Mouse (Mus musculus) hindbrain, embryonic 14.5 days (tissue): ENCODE results near the gene Gm11032. TPM values are rescaled to one million over a fixed set of nuclear protein-coding genes. Genes with fewer than 3 reads are reported as not detected.
A peak's percentile ranks its signal among the peaks of the same experiment; 100 is the strongest.
"Not testable (repeated sequence)": the region's sequence is repeated elsewhere in the genome, so short reads cannot be mapped to it uniquely, and the experiment has no call there.

Experiments
- ATAC-seq: fragments of 200-750 bp; cut with Nextera tagmentation; 2 replicates; pipeline ENCODE4 v1.8.0; 2017; ENCODE audit warnings: moderate number of reproducible peaks, mild to moderate bottlenecking, moderate TSS enrichment, moderate library complexity; ENCODE audit not compliant: low FRiP score
- DNase-seq: peaks from one replicate; pipeline ENCODE4 v3.0.0-alpha.2; 2015; ENCODE audit warnings: low spot score
- H3K27ac ChIP-seq: fragments of 300-500 bp; sonication (generic); 2 replicates; pipeline ENCODE4 v1.5.1; 2014; ENCODE audit warnings: mild to moderate bottlenecking, moderate library complexity
- H3K27me3 ChIP-seq: fragments of 300-500 bp; sonication (generic); 2 replicates; pipeline ENCODE4 v1.6.1; 2014; ENCODE audit warnings: mild to moderate bottlenecking, low read length, mixed read lengths; ENCODE audit not compliant: control insufficient read depth, insufficient read depth
- H3K36me3 ChIP-seq: fragments of 300-500 bp; sonication (generic); replicated peaks from 2 replicates; pipeline ENCODE4 v1.6.1; 2014; ENCODE audit not compliant: control insufficient read depth, insufficient read depth
- H3K4me1 ChIP-seq: fragments of 300-500 bp; sonication (generic); replicated peaks from 2 replicates; pipeline ENCODE4 v1.6.1; 2014; ENCODE audit warnings: antibody characterized with exemption, low read length, mixed read lengths; ENCODE audit not compliant: control insufficient read depth, insufficient read depth
- H3K4me2 ChIP-seq: fragments of 300-500 bp; sonication (generic); replicated peaks from 2 replicates; pipeline ENCODE4 v1.6.1; 2014; ENCODE audit warnings: mild to moderate bottlenecking, moderate library complexity
- H3K4me3 ChIP-seq: fragments of 300-500 bp; sonication (generic); replicated peaks from 2 replicates; pipeline ENCODE4 v1.5.1; 2014; ENCODE audit warnings: mild to moderate bottlenecking, low read length
- H3K9ac ChIP-seq: fragments of 300-500 bp; sonication (generic); 2 replicates; pipeline ENCODE4 v1.6.1; 2014
- H3K9me3 ChIP-seq: fragments of 300-500 bp; sonication (generic); 2 replicates; pipeline ENCODE4 v1.6.1; 2016; ENCODE audit warnings: low read length; ENCODE audit not compliant: control insufficient read depth
- WGBS: fragments of 180-500 bp; shearing (Covaris S2); extraction: QIAGEN DNeasy Blood & Tissue Kit; methylation state at CpG from one replicate; pipeline ENCODE4 v1.1.7; 2014; 5-methylcytosine and 5-hydroxymethylcytosine counted together
- polyA plus RNA-seq: library from polyadenylated mRNA; unstranded; fragments of >200 nt; fragmentation: Nextera tagmentation; extraction: Ambion mirVana; gene quantifications from 2 replicates; pipeline ENCODE4 v1.2.1, GENCODE M21; 2014

Gm11032 gene
- not detected in 2 replicates for polyA plus RNA-seq

DNA sequence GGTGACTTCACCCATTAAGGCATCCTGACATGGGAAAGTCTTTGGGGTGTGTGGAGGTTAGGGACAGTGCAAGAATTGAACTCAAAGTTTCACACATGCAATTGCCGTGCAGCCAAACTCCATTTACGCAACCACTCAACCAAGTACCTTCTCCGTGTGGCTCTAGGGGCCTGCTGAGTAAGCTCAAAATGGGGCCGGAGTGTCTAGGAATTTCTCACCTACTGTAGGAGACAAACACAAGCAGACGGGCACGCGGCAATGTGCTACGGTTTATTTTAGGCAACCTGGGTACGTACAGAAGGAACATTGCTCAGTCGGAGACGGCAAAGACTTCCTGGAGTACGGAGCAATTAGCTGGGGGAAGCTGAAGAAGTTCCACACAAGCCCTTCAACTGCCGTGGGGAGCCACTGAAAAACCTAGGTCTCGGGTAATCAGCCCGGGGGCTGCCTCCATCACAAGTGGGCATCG is at the start of gene Gm11032:
TSS of gene Gm11032 (plus strand) at position 51 of the 469 bp plus-strand sequence.
- no peak within 1 kb of the TSS for H3K9ac ChIP-seq
- ATAC-seq (no peak), DNase-seq (no peak)
- H3K4me3 ChIP-seq, result no peak within 1 kb of the TSS
- H3K27me3 ChIP-seq, result no peaks in the 10 kb centered on the region
- WGBS, result 90% methylated on average over 16 of the region's 16 CpGs
- no peak within 1 kb of the TSS for H3K4me2 ChIP-seq
- no peaks in the 10 kb centered on the region for H3K9me3 ChIP-seq
- no peak within 1 kb of the TSS for H3K27ac ChIP-seq
- H3K4me1 ChIP-seq, result no peaks in the 10 kb centered on the region
- H3K36me3 ChIP-seq, result no peaks in the 10 kb centered on the region

DNA sequence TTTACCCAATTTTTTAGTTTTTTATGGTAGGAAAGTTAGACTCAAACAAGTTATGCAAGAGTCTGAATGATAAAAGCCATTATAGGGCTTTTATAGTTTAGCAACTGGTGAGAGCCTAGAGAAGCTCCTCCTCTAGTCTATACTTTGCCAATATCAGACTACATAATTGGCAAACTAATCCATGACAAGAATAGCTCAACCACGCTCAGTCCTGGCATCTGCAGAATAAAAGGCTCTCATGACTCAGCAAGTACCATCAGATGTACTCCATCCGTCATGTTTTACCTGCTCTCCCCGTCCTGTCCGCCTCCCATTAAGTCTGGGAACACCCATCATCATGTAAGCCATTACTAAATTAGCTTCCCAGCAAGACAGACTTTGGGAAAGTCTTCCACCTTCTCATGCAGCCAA is 48.4 kb upstream of the Gm11032 start:
- Histone ChIP-seq H3K27ac (no peak overlapping the region), H3K9me3 (no peaks in the 10 kb centered on the region), H3K36me3 (no peaks in the 10 kb centered on the region), H3K4me1 (peaks cover 5% of the 10 kb centered on the region; the same call in 1 of the 2 replicates), H3K27me3 (no peaks in the 10 kb centered on the region), H3K4me2 (no peak overlapping the region), H3K4me3 (no peak overlapping the region), H3K9ac (no peak overlapping the region)
- 76% methylated on average over 4 of the region's 4 CpGs for WGBS
- no peak for DNase-seq
- ATAC-seq, result no peak

- H3K4me3 ChIP-seq, ATAC-seq, H3K4me2 ChIP-seq, DNase-seq, H3K4me1 ChIP-seq, H3K9ac ChIP-seq, H3K9me3 ChIP-seq, H3K36me3 ChIP-seq, H3K27me3 ChIP-seq, H3K27ac ChIP-seq: not testable (repeated sequence)
- WGBS, result 92% methylated on average over 2 of the region's 2 CpGs
Measured at GRCm38 (mm10) chr11:4576090-4576732, 43.7 kb upstream of the Gm11032 start.

- DNase-seq, result no peak
- H3K4me2 ChIP-seq, result no peak overlapping the region
- H3K27ac ChIP-seq, result no peak overlapping the region
- no peak overlapping the region for H3K9ac ChIP-seq
- H3K4me3 ChIP-seq, result no peak overlapping the region
- peaks cover 5% of the 10 kb centered on the region; the same call in 1 of the 2 replicates for H3K4me1 ChIP-seq
- WGBS, result 95% methylated on average over 2 of the region's 2 CpGs
- no peak for ATAC-seq
- H3K36me3 ChIP-seq, result no peaks in the 10 kb centered on the region
- H3K9me3 ChIP-seq, result no peaks in the 10 kb centered on the region
- no peaks in the 10 kb centered on the region for H3K27me3 ChIP-seq
Measured at GRCm38 (mm10) chr11:4577079-4577478, 42.8 kb upstream of the Gm11032 start.

DNA sequence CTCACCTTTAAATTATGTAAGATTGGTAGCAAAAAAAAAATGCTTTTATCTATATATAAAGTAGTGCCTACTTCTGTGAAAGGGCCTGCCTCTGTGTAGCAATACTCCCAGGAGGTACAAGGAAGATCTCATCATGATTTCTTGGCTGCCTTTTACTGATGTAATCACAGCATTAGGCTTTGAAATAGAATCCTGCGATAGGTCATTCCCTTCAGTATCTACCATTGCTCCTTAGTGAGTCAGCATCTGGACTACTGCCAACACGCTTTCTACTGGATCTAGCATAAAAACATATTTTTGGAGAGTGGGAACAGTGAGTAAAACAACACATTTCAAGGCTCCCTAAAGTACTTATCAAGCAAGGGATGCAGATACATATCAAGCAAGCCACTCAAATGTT is 41.2 kb upstream of the Gm11032 start:
- DNase-seq (no peak), ATAC-seq (no peak)
- WGBS, result 74% methylated on average over 2 of the region's 2 CpGs

DNA sequence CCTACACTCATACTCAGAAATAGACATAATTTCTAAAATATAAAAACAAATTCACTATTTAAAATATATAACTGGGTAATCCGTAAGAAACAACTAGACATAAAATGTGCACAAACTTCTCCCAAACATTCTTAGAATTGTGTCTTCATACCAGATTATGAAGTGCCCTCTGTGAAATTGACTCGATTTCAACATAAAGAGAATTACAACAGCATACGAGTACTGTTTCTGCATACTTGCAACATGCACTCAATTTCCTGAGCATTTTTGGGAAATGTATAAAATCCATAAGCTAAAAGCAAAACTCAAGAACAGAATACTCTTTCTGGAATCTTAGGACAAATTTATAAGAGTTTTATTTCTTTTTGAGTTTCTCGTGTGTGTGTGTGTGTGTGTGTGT is 28.1 kb upstream of the Gm11032 start:
- Histone ChIP-seq H3K4me2 (peak overlapping the region; percentile 70; the same call in 1 of the 2 replicates), H3K4me3 (no peak overlapping the region), H3K9ac (no peak overlapping the region), H3K27me3 (no peaks in the 10 kb centered on the region), H3K9me3 (no peaks in the 10 kb centered on the region), H3K4me1 (peaks cover 27% of the 10 kb centered on the region), H3K36me3 (no peaks in the 10 kb centered on the region), H3K27ac (no peak overlapping the region)
- no peak for ATAC-seq
- 90% methylated on average over 4 of the region's 4 CpGs for WGBS
- DNase-seq, result no peak

More for the DNA sequence above, 41.2 kb upstream of the Gm11032 start:
- Histone ChIP-seq H3K27me3 (no peaks in the 10 kb centered on the region), H3K36me3 (no peaks in the 10 kb centered on the region), H3K4me1 (peaks cover 5% of the 10 kb centered on the region; the same call in 1 of the 2 replicates), H3K4me3 (no peak overlapping the region), H3K9me3 (no peaks in the 10 kb centered on the region), H3K4me2 (no peak overlapping the region), H3K9ac (no peak overlapping the region), H3K27ac (no peak overlapping the region)

DNA sequence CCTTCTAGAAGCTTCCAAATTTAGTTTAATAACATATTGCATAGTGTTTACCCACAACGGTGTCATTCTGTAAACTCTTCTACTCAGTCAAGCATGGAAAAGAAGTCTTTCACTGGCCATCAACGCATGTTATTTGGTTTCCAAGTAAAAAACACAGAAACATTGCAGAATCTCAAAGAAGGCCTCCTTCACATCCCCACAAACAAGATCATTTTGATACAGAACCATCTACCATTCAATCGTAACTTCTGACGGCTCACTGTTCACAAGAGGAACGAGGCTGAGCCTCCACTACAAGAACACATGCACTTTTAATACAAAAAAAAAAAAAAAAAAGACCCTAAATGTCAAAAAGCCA is 26.4 kb upstream of the Gm11032 start:
- no peaks in the 10 kb centered on the region for H3K36me3 ChIP-seq
- DNase-seq, result no peak
- peak overlapping the region; percentile 94 for H3K4me3 ChIP-seq
- ATAC-seq, result no peak
- peaks cover 27% of the 10 kb centered on the region for H3K4me1 ChIP-seq
- H3K27me3 ChIP-seq, result no peaks in the 10 kb centered on the region
- peak overlapping the region; percentile 94 for H3K9ac ChIP-seq
- H3K27ac ChIP-seq, result no peak overlapping the region
- H3K4me2 ChIP-seq, result peak overlapping the region; percentile 70
- no peaks in the 10 kb centered on the region for H3K9me3 ChIP-seq
- 26% methylated on average over 5 of the region's 5 CpGs for WGBS

GRCm38 (mm10) chr11:4593849-4594607 is 25.8 kb upstream of the Gm11032 start:
- peak overlapping the region; percentile 94 for H3K4me3 ChIP-seq
- peak overlapping the region; percentile 70 for H3K4me2 ChIP-seq
- H3K27ac ChIP-seq, result peak overlapping the region; percentile 94
- DNase-seq, result no peak
- ATAC-seq, result peak; percentile 92
- 2% methylated on average over 39 of the region's 45 CpGs for WGBS
- no peaks in the 10 kb centered on the region for H3K27me3 ChIP-seq
- no peaks in the 10 kb centered on the region for H3K36me3 ChIP-seq
- H3K9me3 ChIP-seq, result no peaks in the 10 kb centered on the region
- H3K9ac ChIP-seq, result peak overlapping the region; percentile 94
- peaks cover 27% of the 10 kb centered on the region for H3K4me1 ChIP-seq

DNA sequence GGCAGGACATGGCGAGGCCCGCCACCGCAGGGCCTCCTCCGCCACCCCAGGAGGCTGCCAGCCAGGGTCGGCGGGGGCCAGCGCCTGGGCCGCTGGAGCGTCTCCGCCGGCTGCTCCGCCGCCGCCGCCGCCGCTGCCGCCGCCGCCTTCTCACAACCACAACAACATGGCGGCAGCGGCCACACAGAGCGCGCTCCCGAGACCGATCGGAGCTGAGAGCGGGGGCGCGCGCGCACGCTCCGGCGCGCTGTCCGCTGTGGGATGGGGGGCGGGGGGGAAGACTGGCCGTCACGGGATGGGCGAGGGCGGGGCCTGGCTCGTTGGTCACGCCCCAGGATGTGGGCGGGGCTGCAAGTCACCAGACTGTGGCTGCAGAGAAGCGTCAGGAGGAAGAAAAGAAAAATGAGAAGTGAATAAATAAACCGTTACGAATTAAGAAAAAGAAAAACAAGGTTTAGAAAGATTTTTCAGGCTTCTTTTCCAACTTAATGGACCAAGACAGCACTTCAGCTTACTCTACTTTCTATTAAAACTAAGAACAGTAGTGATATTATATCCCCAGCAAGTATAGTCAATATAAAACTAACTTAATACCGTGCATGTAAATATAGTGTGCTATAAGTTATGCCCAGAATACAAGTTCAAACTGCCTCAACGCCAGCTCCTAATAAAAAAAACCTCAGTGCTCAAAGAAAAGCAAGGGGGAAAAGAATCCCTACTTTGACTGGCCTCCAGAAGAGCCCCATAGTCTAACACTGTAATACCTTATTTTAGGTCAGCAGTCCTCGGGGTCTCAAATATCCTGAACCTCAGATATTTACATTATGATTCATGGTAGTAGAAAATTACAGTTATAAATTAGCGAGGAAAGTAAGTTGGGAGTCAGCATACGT is 25.0 kb upstream of the Gm11032 start, which contains the start of gene Mtmr3:
TSS of gene Mtmr3 (minus strand) at position 256 of the 893 bp plus-strand sequence.
- no peaks in the 10 kb centered on the region for H3K27me3 ChIP-seq
- H3K9ac ChIP-seq, result peak within 1 kb of the TSS; percentile 94
- peak within 1 kb of the TSS; percentile 70 for H3K4me2 ChIP-seq
- H3K27ac ChIP-seq, result peak within 1 kb of the TSS; percentile 94
- H3K36me3 ChIP-seq, result no peaks in the 10 kb centered on the region
- peaks cover 27% of the 10 kb centered on the region for H3K4me1 ChIP-seq
- peak within 1 kb of the TSS; percentile 94 for H3K4me3 ChIP-seq
- 5% methylated on average over 53 of the region's 53 CpGs for WGBS
- peak; percentile 94 for DNase-seq
- H3K9me3 ChIP-seq, result no peaks in the 10 kb centered on the region
- ATAC-seq, result peak; percentile 94
